Mouse (Mus musculus) CD8-positive naive resting alpha-beta T cell, adult 2 months (primary cell): ENCODE results near the gene Mafg.

Source experiments
- DNase-seq, 2 experiments: peaks; one replicate each; pipeline ENCODE4 v3.0.0; 2022; ENCODE audit warnings: low read depth in 2 of 2, low spot score in 2 of 2

Mafg gene

DNA sequence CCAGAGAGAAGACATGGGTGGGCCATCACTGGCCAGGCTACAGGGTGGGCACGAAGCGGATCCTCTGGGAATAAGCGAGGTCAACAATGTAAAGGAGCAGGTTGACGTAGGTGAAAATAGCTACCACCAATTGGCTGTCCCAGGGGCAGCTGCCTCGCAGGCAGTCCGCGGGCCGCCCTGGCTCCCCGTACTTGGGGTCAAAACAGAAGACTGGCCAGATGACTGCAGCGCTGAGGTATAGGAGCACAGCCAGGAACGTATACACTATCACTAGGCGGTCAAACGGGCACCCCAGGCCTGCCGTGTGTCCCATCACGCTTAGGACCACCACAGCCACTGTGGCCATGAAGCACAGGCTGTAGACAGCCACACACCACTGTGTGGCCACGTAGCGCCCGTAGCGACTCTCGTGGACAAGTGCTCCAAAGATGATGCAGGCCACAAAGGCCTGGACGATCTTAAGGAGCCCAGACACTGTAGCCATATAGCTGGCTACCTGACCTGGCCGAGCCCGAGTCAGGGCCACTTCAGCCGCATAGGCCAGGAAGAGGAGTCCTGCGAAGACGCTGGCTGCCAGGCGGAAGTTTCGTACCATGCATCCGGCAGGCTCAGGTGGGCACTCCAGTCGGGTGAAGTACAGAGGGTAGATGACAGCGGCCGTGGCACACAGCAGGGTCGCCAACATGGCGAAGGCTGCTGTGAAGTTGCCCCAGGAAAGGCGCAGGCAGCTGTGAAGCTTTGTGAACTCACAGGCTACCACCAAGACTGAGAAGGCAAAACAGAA is 13.8 kb upstream of the Mafg start:
- no peak for DNase-seq

DNA sequence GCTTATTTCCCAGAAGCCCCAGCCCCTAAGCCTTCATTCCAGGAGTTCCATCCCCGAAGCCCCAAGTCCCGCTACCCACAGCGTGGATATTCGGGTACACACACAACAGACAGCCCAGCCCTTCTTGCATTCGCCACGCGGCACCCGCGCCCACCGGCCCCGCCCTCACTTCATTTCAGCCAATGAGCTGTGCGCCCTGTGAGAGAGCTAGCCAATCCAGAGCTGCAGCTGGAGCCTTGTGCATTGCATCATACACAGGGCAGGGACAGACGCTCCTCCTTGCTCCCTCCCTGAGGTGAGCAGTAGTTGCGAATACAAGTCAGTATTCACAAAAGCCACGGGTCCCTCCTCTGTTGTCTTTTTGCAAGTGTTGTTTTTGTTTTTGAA is 10.2 kb upstream of the Mafg start, which contains the start of gene Pycr1:
Gene Pycr1 (minus strand): TSS at position 169 of the 387 bp plus-strand sequence.
- peak; percentile 82 to 87 for DNase-seq

DNA sequence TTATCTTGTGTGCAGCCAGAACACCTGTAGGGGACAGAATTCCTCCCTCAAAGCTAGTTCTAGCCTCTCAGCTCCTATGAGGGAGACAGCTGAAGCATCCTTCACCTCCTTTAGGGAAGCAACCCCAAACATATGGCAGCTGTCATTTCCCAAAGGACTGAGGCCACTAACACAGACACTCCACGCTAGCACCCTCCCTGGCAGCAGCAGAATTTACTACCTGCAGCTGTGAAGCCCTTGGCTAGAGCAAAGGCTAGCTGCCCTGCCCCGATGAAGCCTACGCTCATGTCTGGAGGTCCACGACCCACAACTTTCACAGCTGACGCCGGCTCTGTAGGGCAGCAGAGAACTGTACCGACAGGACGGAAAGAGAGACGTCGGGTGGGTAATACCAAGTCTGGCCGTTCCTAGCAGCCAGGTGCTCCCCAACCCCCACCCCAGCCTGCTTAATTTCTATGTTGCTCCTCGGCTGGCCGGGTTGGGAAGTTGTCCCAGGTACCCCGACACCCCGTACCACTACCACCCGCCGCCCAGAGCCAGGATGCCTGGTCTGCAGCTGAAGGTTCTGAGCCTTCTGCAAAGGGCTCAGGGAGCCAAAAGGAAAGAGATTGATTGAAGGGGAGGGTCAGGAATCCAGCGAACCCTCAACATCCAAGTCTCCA is 9.7 kb upstream of the Mafg start:
- DNase-seq, result no peak

GRCm38 (mm10) chr11:120641869-120642268 is 8.5 kb upstream of the Mafg start:
- no peak for DNase-seq

DNA sequence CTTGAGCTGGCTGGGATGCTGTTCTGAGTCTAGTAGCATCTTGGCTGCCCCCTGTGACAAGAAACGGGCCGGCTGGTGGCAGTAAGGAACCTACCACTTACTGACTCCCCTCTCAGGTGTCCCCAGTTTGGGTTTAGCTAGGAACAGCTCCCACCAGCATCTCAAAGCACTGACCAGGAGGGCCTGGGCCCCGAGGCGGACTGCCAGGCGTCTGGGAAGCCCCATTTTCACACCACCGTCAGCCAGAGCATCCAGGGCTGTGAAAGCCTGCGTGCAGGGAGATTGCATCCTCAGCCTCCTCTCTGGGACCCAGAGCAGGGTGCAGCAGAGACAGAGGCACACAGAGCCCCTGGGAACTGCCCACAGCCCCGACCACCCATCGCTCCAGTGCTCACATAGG is 7.9 kb upstream of the Mafg start:
- no peak for DNase-seq

- no peak for DNase-seq
Observed at GRCm38 (mm10) chr11:120634810-120635209, 1.4 kb upstream of the Mafg start.

GRCm38 (mm10) chr11:120632559-120633519 is 561 bp downstream of the Mafg start:
- no peak for DNase-seq

GRCm38 (mm10) chr11:120631726-120632448 is 1.5 kb downstream of the Mafg start:
- DNase-seq, result no peak

- no peak for DNase-seq
Observed at GRCm38 (mm10) chr11:120630881-120631725, 2.3 kb downstream of the Mafg start.

DNA sequence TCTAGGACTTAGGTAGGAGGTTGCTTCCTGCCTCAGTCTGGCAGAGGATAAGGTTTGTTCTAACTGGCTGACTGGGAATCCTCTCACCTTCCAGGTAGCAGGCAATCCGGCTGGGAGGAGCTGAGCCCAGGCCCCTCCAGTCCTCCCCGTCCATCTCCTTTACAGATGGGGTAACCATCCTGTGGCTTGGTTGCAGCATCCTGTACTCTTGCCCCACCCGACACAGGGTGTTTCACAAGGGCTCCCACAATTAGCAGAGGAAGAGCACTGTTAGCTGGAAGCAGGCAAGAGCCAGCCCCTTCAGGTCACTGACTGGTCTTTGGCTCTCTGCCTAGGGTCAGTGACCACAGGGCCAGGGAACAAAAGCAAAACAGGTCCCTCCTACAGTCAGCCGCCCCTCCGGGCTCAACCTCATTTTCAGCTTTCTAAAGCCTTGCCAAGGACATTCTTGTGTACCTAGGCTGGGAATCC is 3.0 kb downstream of the Mafg start:
- no peak for DNase-seq

- DNase-seq, result no peak
Observed at GRCm38 (mm10) chr11:120629911-120630310, 3.5 kb downstream of the Mafg start.

GRCm38 (mm10) chr11:120629341-120629730 is 4.1 kb downstream of the Mafg start:
- peak in 1 of 2 experiments; percentile 42 for DNase-seq

- DNase-seq, result no peak
Observed at GRCm38 (mm10) chr11:120628601-120629340, 4.6 kb downstream of the Mafg start.

DNA sequence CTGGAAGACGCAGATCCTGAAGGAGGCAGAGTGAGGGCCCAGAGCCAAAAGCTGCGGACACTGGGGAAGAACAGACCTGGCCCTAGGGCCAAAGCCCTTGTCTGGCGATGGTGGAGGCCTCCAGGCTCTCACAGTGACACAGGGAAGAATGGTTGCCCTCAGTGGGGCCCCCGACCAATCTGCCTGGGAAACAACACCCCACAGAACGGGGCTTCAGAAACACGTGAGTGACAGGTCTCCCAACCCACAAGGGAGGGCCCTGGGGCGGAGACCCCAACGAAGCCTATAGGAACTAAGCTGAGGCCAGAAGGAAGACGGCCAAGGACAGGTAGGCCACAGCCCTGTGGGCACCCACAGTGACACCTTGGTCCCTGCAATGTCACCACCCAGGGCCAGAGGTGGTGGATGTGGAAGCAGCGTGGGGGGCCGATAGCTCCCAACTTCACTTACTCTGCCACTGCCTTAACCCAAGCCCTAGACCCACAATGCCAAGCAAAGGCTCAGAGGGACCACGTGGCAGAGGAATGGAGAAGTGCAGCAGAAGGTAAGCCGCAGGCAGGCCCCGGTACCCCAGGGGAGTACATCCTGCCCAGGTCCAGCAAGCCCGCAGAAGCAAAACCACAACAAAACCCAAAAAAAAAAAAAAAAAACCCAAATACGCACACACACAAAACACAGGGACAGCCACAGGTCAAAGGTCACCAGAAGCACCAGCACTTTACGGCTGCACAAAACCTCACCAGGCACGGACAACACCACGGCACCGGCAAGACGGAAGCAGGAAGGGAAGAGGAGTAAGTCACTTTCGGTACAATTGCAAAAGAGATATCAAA is 5.7 kb downstream of the Mafg start:
- peak; percentile 56 to 60 for DNase-seq

DNA sequence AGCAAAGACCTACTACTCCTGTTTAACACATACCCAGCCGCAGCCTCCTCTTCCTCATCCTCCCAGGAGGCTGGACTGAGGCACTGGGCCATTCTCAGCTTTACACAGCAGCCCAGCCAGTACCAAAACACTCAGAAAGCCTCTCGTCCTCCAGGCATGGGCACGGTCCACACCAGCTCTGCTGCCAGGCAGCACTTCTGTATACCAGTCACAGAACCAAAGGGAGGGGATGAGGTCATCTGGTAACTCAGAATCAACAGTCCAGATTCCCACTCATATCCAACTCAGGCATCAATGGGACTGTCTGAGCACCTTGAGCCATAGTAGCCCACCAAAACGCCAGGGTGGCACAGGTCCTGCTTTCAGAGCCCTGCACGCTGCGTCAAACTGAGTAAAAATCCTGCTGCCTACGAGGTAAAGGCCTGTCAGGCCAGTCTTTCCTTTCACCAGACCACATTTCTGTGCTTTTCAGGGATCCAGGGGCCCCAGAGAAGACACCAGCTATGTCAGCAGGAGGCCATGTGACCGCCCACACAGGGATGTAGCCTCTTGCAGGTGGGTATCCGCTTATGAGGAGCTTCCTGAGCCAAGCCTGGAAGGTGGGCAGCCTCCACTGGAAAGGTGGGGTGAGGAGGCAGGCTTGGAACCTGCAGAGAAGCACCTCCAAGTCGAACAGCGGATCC is 6.5 kb downstream of the Mafg start:
- DNase-seq, result no peak

DNA sequence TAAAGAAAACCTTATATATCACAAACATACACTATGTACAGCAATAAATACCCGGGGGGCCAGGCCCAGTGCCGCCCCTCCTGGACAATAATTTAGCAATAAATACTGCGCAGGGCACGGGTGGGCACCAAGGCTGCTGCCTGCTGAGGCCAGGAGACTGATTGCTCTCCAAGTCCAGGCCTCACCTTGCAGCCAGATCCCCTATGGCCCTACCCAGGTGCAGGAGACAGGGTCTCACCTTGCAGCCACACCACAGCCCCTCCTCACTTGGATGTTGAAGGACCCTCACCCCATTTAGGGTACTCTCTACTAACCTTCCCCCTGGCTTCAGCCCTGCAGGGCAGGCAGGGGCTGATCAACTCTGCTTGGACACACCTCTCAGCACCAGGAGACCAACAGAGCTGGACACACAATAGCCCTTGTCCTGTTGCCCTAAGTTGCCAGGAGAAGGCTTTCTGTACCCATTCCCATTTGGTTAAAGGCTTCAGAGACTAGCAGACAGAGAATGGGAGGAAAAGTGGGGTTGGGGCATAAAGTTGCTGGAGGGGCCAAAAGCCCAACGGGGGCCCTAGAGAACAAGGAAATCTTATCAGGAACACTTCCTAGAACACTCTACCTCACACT is 8.1 kb downstream of the Mafg start, which contains the start of gene Sirt7:
Gene Sirt7 (minus strand): TSS at position 89 of the 624 bp plus-strand sequence.
- DNase-seq, result no peak

- DNase-seq, result peak; percentile 73 to 75
Observed at GRCm38 (mm10) chr11:120624680-120625111, 8.7 kb downstream of the Mafg start.
